Mouse (Mus musculus) E14TG2a.4 (cell line): Measurements from ENCODE around the gene Ano6.

Experiments used
- H3K27me3 ChIP-seq: 2 replicates; pipeline ENCODE4 v1.6.1; 2014; ENCODE audit warnings: low read length, control low read depth; ENCODE audit not compliant: insufficient read depth
- H3K36me3 ChIP-seq: 2 replicates; pipeline ENCODE4 v1.6.1; 2014; ENCODE audit warnings: low read length, control low read depth; ENCODE audit not compliant: insufficient read depth
- H3K4me1 ChIP-seq: replicated peaks from 2 replicates; pipeline ENCODE4 v1.6.1; 2014; ENCODE audit warnings: low read depth, low read length, control low read depth
- H3K4me3 ChIP-seq: replicated peaks from 2 replicates; pipeline ENCODE4 v1.5.1; 2014; ENCODE audit warnings: mild to moderate bottlenecking, low read length
- H3K9me3 ChIP-seq: 2 replicates; pipeline ENCODE4 v1.6.1; 2014; ENCODE audit warnings: low read length, control low read depth
- CTCF ChIP-seq: conservative IDR thresholded peaks from 2 replicates; pipeline ENCODE4 v1.5.1; 2014; ENCODE audit warnings: low read length
- NANOG ChIP-seq: IDR thresholded peaks from 2 replicates; pipeline ENCODE4 v1.6.1; 2014; ENCODE audit warnings: borderline replicate concordance, low read length, mixed read lengths
- POU5F1 ChIP-seq: IDR thresholded peaks from 2 replicates; pipeline ENCODE4 v1.6.1; 2014; ENCODE audit warnings: low read length, borderline replicate concordance

The Ano6 gene

DNA sequence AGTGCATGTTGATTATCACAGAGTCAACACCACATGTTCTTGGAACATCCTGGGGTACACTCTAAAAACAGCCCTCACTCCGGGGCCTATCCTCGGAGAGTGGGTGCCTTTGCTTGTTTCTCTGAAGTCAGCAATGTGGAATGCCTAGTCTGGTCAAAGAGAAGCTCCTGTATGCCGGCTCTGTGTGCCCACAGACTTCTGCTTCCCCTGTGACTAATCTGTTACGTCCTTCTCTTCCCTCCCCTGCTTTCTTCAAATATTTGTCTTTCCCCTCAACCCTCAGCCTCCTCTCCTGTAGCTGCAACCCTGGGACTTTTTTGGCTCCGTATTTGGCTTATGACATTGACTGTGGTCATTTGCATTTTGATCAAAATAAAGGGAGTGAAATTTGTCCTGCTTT lies 96.7 kb downstream of the Ano6 start:
- Histone ChIP-seq H3K4me1 (peaks cover 25% of the 10 kb centered on the region), H3K36me3 (peaks cover 8% of the 10 kb centered on the region; the same call in 1 of the 2 replicates), H3K27me3 (no peaks in the 10 kb centered on the region), H3K9me3 (0 out of 2 replicates have a peak, but pooled peaks cover 5% of the 10 kb centered on the region), H3K4me3 (no peak overlapping the region)
- TF ChIP-seq NANOG (no peak), CTCF (no peak), POU5F1 (no peak)

DNA sequence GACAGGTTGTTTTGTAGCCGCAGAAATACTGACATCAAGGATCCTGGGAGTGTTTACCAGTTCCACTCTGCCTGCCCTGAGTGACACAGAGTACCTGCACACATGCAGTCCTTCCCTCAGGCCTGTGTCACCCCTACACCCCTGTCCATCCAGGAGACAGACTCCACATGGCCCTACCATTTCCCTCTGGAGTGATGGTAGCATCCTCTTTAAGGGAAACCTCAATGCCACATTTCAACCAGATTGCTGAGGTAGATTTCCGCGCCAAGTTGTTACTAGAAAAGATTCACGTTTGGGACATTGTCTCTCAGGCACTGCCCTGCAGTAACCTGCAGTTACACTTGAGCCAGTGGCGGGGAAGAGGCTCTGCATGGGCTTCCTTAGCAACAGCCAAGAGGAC lies 97.9 kb downstream of the Ano6 start:
- 0 out of 2 replicates have a peak, but pooled peaks cover 5% of the 10 kb centered on the region for H3K9me3 ChIP-seq
- H3K4me3 ChIP-seq: no peak overlapping the region

DNA sequence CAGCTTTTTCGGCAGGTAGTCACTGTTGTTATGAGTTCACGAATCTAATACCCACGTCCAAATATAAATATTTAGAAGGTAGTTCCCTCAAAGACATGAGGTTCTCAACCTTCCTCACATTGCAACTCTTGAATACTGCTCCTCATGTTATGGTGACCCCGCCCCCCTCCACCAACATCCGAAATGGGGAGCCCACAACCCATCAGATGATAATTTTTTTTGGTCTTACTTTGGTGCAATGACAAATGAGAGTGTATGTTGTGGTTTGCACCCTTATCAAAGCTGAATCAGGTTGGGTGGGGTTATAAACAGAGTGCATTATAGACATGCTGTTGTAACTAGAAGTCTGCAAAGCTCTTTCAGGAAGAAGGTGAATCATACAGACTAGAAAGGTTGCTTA lies 99.7 kb downstream of the Ano6 start:
- Histone ChIP-seq H3K27me3 (no peaks in the 10 kb centered on the region), H3K4me1 (peaks cover 15% of the 10 kb centered on the region), H3K4me3 (no peak overlapping the region), H3K36me3 (peaks cover 26% of the 10 kb centered on the region), H3K9me3 (0 out of 2 replicates have a peak, but pooled peaks cover 5% of the 10 kb centered on the region)
- TF ChIP-seq NANOG: no peak

More for the DNA sequence above, 97.9 kb downstream of the Ano6 start:
- Histone ChIP-seq H3K4me1 (peaks cover 25% of the 10 kb centered on the region), H3K36me3 (peaks cover 8% of the 10 kb centered on the region; the same call in 1 of the 2 replicates), H3K27me3 (no peaks in the 10 kb centered on the region)
- TF ChIP-seq CTCF: no peak
- no peak for TF ChIP-seq NANOG
- TF ChIP-seq POU5F1: no peak

DNA sequence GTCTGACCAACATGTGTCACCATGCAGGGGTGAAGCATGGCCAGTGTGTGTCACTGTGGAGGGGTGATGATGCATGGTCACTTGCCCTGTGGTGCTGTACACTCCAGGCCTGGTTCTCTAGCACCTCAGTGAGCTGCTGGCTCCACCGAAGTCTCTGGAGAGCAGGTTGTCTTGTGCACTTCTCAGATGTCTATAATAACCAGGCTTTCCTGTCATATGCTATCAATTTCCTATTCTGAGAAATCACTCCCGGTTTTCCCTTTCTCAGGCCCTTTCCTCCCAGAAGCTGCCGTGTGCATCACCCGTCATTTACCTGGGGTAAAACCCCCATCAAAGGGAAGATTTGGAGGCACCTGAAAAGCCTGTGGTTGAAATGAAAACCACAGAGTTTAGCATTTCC lies 101.5 kb downstream of the Ano6 start:
- Histone ChIP-seq H3K9me3 (0 out of 2 replicates have a peak, but pooled peaks cover 5% of the 10 kb centered on the region), H3K27me3 (no peaks in the 10 kb centered on the region)
- TF ChIP-seq NANOG (no peak), POU5F1 (no peak), CTCF (no peak)

DNA sequence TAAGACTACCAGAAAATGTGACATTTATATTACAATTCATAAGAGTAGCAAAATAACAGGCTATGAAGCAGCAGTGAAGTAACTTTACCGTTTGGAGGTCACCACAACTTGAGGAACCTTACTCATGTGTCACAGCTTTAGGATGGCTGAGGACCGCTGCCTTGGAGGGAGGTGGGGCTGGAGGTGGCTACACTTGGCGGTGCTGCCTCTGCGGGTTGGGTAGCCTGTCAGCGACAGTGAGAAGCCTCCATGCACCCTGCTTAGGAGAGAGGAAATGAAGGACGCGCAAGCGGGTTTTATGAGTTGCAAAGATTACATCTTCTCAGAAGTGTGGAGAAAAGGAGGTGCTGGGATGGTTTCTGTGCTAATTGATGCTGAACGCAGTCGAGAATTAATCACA lies 102.3 kb downstream of the Ano6 start:
- H3K36me3 ChIP-seq: peaks cover 38% of the 10 kb centered on the region
- H3K9me3 ChIP-seq: 0 out of 2 replicates have a peak, but pooled peaks cover 5% of the 10 kb centered on the region
- TF ChIP-seq POU5F1: no peak
- no peak for TF ChIP-seq CTCF
- TF ChIP-seq NANOG: no peak
- H3K4me3 ChIP-seq: no peak overlapping the region
- H3K27me3 ChIP-seq: no peaks in the 10 kb centered on the region
- H3K4me1 ChIP-seq: no peaks in the 10 kb centered on the region

More for the DNA sequence above, 101.5 kb downstream of the Ano6 start:
- Histone ChIP-seq H3K36me3 (peaks cover 36% of the 10 kb centered on the region), H3K4me1 (no peaks in the 10 kb centered on the region), H3K4me3 (no peak overlapping the region)

DNA sequence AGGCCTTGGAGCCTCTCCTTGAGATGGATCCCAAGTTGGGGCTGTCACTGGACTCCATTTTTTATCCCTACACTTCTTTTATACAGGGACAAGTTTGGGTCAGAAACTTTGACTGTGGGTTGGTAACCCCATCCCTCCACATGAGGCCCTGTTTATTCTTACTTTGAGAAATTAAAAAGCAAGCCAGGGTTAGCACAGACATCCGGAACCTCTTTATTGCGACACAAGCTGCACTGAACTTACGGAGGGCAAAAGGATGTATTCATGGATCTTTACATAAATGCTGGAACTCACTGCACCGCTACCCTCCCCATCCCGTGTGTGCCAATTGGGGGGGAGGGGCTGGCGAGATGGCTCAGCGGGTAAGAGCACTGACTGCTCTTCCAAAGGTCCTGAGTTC lies 105.1 kb downstream of the Ano6 start:
- no peaks in the 10 kb centered on the region for H3K27me3 ChIP-seq
- H3K36me3 ChIP-seq: peaks cover 39% of the 10 kb centered on the region
- TF ChIP-seq CTCF: no peak
- TF ChIP-seq NANOG: no peak
- no peak for TF ChIP-seq POU5F1
- H3K4me1 ChIP-seq: no peaks in the 10 kb centered on the region
- H3K9me3 ChIP-seq: no peaks in the 10 kb centered on the region
- no peak overlapping the region for H3K4me3 ChIP-seq

DNA sequence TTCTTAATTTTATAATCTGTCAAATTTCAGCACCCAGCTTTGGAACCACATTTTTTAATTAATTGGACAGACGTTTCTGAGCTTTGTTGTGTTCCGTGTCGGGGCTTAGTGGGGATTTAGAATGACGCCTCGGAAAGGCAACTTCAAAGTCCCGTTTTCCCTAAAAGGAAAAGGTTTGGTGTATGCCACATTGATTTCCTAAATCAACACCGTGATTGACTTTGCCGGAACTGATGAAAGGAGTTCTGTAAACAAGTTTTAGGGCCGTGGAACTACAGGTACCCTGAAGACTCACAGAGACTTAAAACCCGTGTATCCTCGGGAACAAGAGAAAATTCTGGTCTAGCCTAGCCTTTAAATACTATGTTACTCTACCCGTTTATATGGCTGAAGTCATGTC lies 107.0 kb downstream of the Ano6 start:
- no peak for TF ChIP-seq CTCF
- no peak for TF ChIP-seq NANOG
- no peak for TF ChIP-seq POU5F1
- Histone ChIP-seq H3K27me3 (no peaks in the 10 kb centered on the region), H3K36me3 (peaks cover 39% of the 10 kb centered on the region), H3K9me3 (no peaks in the 10 kb centered on the region), H3K4me1 (no peaks in the 10 kb centered on the region), H3K4me3 (no peak overlapping the region)

DNA sequence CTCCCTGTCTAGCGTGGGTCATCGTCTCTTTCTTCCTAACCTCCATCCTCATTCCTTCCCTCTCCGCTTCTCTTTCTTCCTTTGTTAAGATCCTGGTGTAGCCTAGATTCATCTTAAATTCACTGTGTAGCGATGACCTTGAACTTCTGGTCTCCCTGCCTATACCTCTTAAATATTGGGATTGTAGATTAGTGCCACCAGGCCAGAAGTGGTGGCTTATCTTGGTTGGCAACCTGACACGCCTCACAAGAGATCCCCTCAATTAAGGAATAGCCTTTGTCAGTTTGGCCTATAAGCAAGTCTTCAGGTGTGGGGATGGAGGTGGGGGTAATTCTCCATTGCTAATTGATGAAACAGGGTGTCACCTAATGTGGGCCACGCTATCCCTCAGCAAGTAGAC lies 107.8 kb downstream of the Ano6 start:
- H3K27me3 ChIP-seq: no peaks in the 10 kb centered on the region
- H3K36me3 ChIP-seq: peaks cover 39% of the 10 kb centered on the region
- no peaks in the 10 kb centered on the region for H3K4me1 ChIP-seq
- TF ChIP-seq POU5F1: no peak
- H3K4me3 ChIP-seq: no peak overlapping the region
- no peaks in the 10 kb centered on the region for H3K9me3 ChIP-seq

DNA sequence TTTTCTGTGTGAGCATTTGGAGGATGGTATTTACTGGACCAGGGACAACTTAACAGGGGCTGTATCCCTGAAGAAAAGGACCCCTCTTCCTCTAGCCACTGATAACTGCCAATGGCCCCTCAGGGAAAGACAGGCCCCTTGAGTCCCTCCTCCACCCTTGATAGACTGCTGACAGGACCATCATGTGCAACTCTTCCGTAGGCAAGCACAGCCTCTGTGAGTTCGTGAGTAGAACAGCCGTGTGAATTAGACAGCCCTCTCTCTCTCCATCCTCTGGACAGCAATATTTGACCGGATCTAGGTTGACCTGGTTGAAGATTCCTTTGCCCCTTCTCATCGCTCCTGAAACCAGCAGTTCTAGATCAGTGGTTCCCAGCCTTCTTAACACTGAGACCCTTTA lies 111.8 kb downstream of the Ano6 start:
- Histone ChIP-seq H3K27me3 (no peaks in the 10 kb centered on the region), H3K9me3 (no peaks in the 10 kb centered on the region), H3K4me1 (peaks cover 10% of the 10 kb centered on the region; the same call in 1 of the 2 replicates), H3K4me3 (no peak overlapping the region), H3K36me3 (peaks cover 13% of the 10 kb centered on the region; the same call in 1 of the 2 replicates)
- TF ChIP-seq NANOG (no peak), CTCF (no peak), POU5F1 (no peak)
